Mouse (Mus musculus) myocyte (in vitro differentiated cells): ENCODE measurements around the gene Pdcd7.

Source experiments
- CEBPB ChIP-seq: IDR thresholded peaks from 2 replicates; pipeline ENCODE4 v1.6.1; 2011; ENCODE audit warnings: mild to moderate bottlenecking, moderate library complexity; ENCODE audit not compliant: poor library complexity, insufficient read depth, severe bottlenecking
- E2F4 ChIP-seq: IDR thresholded peaks from one replicate; pipeline ENCODE4 v1.6.1; 2011; ENCODE audit warnings: mild to moderate bottlenecking, control low read depth, moderate library complexity; ENCODE audit not compliant: insufficient read depth
- MAX ChIP-seq: IDR thresholded peaks from one replicate; pipeline ENCODE4 v1.6.1; 2011; ENCODE audit warnings: low read depth, mild to moderate bottlenecking, control low read depth
- MYOD1 ChIP-seq, 3 experiments: IDR thresholded peaks; one replicate each; pipeline ENCODE4 v1.6.1; 2011; ENCODE audit warnings: control low read depth in 2 of 3, low read depth in 2 of 3, mild to moderate bottlenecking in 2 of 3, moderate library complexity in 1 of 3; ENCODE audit not compliant: insufficient read length in 2 of 3, control insufficient read depth in 1 of 3
- MYOG ChIP-seq, 3 experiments: IDR thresholded peaks; one replicate each; pipeline ENCODE4 v1.6.1; 2011; ENCODE audit warnings: control low read depth in 2 of 3, low read depth in 2 of 3, mild to moderate bottlenecking in 2 of 3; ENCODE audit not compliant: insufficient read length in 2 of 3, control insufficient read depth in 1 of 3, insufficient read depth in 1 of 3
- POLR2A ChIP-seq: IDR thresholded peaks from one replicate; pipeline ENCODE4 v1.6.1; 2011; ENCODE audit warnings: low read depth, mild to moderate bottlenecking, control low read depth, moderate library complexity; ENCODE audit not compliant: insufficient read length
- REST ChIP-seq: IDR thresholded peaks from one replicate; pipeline ENCODE4 v1.6.1; 2011; ENCODE audit warnings: mild to moderate bottlenecking, control low read depth, moderate library complexity; ENCODE audit not compliant: insufficient read depth, insufficient read length
- SRF ChIP-seq: IDR thresholded peaks from one replicate; pipeline ENCODE4 v1.6.1; 2011; ENCODE audit warnings: low read depth; ENCODE audit not compliant: control insufficient read depth, insufficient read length
- TCF12 ChIP-seq: IDR thresholded peaks from one replicate; pipeline ENCODE4 v1.6.1; 2011; ENCODE audit warnings: mild to moderate bottlenecking, control low read depth; ENCODE audit not compliant: poor library complexity, insufficient read depth, severe bottlenecking
- TCF3 ChIP-seq: IDR thresholded peaks from one replicate; pipeline ENCODE4 v1.6.1; 2011; ENCODE audit warnings: low read depth, control low read depth; ENCODE audit not compliant: insufficient read length
- USF1 ChIP-seq: IDR thresholded peaks from one replicate; pipeline ENCODE4 v1.6.1; 2011; ENCODE audit warnings: low read depth, mild to moderate bottlenecking, control low read depth, moderate library complexity

GRCm38 (mm10) chr9:65404331-65405183 lies 58.7 kb downstream of the Pdcd7 start:
- TF ChIP-seq USF1 (no peak), POLR2A (no peak), TCF3 (no peak), MYOG (IDR thresholded peaks at IDR 0.05; ENCODE audit: control insufficient read depth in 1 of 3, insufficient read depth in 1 of 3, insufficient read length in 2 of 3, low read depth in 2 of 3) (no peak), MYOD1 (IDR thresholded peaks at IDR 0.05; ENCODE audit: control insufficient read depth in 1 of 3, insufficient read length in 2 of 3, low read depth in 2 of 3) (no peak), E2F4 (no peak), CEBPB (no peak), SRF (no peak), TCF12 (no peak), MAX (no peak), REST (no peak)
